Mouse (Mus musculus) heart, adult 9 months (tissue): ENCODE results near the gene Mettl27.
A peak's percentile ranks its signal among the peaks of the same experiment; 100 is the strongest.

Experiments
- DNase-seq, 2 experiments: peaks; one replicate each; pipeline ENCODE4 v3.0.0; 2022; ENCODE audit warnings: low spot score in 2 of 2

Gene Mettl27

GRCm38 (mm10) chr5:134932179-134932902 lies at the start of gene Mettl27:
Gene Mettl27 (plus strand): TSS chr5:134932368.
- peak; percentile 89 to 93 for DNase-seq

DNA sequence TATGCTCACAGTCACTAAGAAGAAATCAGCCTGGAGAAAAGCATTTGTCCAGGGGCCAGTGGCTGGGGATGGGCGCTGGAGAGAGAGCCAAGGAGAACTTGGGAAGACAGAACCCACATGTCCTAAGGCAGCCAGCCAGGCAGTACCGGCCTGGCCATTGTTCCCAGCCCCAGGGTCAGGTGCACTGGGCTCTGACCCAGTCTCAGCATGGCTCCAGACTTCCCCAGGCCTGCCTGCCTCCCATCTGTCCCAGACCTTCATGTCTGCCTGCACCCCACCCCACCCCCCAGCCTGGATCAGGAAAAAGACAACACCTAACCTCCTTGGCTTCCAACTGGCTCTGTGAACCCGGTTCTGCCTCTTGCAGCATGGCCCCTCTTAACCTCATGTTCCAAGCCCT lies 49.1 kb upstream of the Mettl27 start:
- DNase-seq = peak; percentile 51 to 62

- DNase-seq = peak; percentile 81 to 88
These were observed 44.5 kb upstream of the Mettl27 start for GRCm38 (mm10) chr5:134887447-134888335.

DNA sequence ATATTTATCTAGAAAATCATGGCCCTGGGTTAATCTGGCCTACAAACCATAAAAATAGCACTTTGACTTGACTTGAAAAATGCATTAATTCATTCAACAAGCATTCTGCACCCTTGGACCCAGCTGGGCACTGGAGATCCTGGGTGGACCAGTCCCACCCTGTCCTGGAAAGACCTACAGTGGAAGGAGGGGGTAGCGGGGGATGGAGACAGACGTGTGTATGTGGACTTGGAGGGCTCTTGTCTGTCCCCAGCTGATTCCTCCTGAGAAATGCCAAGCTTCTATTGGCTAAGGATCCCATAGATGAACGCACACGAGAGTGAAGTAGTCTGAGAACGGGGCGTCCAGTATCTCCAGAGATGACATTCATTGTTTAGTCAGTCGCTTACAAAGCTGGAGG lies 43.7 kb upstream of the Mettl27 start:
- DNase-seq = no peak

GRCm38 (mm10) chr5:134890601-134891054 lies 41.5 kb upstream of the Mettl27 start:
- peak in 1 of 2 experiments; percentile 39 for DNase-seq

GRCm38 (mm10) chr5:134891552-134891951 lies 40.6 kb upstream of the Mettl27 start:
- peak; percentile 50 to 73 for DNase-seq

DNA sequence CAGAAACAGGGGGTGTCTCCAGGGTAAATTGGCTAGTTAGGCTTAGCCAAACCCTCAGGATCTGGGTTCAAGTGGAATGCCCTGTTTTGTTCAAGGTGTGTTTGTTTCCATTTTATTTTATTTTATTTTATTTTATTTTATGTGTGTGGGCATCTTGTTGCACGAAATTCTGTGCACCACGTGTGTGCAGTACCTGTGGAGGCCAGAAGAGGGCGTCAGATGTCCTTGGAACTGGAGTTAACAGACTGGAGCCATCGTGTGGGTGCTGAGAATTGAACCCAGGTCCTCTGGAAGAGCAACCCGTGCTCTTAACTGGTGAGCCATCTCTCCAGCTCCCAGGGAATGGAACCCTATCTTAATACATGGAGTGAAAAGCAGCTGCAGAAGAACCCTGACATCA lies 39.5 kb upstream of the Mettl27 start:
- DNase-seq = no peak

GRCm38 (mm10) chr5:134895291-134895690 lies 36.9 kb upstream of the Mettl27 start:
- DNase-seq = peak; percentile 68 to 71

DNA sequence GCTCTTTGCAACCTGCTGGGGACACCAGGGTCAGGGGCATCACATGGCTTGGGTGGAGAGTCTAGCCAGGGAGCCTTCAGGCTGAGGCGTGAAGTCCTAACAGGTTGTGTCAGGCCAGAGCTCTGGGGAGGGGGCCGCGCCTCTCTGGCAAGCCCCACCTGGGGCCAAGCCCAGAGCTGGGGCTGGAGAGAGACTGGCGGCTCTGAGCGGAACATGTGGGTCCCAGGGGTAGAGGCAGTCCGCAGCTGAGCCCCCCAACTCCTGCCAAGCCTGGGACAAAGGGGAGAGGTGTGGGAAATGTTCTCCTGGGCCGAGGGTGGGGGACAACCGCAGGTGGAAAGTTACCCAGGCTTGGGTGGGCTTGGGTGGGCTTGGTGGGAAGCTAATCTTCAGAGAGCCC lies 35.2 kb upstream of the Mettl27 start:
- DNase-seq = no peak

- DNase-seq = no peak
These were observed 34.6 kb upstream of the Mettl27 start for GRCm38 (mm10) chr5:134897596-134897995.

DNA sequence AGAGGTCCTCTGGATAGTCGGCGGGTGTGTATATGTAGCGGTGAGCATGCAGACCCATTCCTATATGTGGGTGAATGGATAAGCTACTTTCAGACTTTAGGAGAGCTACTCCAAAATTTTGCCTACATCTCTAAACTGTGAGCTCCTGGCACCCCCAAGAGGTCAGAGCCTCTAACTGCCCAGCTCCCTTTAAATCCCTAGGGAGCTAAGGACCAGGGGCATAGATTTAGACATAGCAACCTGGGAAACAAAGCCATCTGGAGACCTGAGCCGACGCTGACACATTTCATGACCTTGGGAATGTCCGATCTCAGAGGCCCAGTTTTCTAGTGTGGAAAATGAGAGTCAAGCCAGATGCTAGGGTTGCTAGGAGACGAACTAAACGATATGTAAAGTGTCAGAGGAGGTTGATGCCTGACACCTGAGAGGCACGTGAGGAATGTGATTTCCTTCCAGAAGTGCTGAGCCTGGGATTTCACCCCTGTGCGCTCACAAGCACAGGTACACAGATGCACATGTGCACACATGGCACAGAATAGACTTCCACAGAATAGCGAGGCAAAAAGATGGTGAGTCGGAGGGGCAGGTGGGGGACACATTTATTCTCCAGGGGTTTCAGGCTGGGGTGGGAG lies 31.0 kb upstream of the Mettl27 start:
- DNase-seq = peak; percentile 49 to 64

- no peak for DNase-seq
These were observed 30.5 kb upstream of the Mettl27 start for GRCm38 (mm10) chr5:134901644-134902027.

- no peak for DNase-seq
These were observed 25.5 kb upstream of the Mettl27 start, which contains the start of gene Tmem270 for GRCm38 (mm10) chr5:134906633-134907032. Gene Tmem270 (minus strand): TSS chr5:134906733.

DNA sequence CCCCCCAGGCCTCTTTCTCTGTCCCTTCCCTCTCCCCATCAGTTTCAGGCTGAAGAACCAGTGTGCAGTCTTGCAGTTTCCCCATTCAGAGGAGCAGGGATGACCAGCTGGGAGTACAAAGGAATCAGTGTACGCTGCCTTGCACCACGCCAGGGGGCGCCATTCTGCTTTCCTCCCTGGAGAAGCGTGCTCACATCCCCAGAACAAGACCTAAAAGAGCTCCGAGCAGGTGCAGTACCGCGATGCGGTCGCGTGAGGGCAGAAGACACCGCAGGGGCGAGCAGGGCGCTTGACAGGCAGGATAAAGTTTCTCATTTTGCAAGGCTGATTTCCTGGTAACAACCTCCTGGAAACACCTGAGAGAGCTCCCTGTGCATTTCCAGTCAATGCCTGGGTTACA lies 25.0 kb upstream of the Mettl27 start:
- DNase-seq = peak; percentile 71 to 80

GRCm38 (mm10) chr5:134911901-134912300 lies 20.3 kb upstream of the Mettl27 start:
- no peak for DNase-seq

- DNase-seq = no peak
These were observed 18.8 kb upstream of the Mettl27 start for GRCm38 (mm10) chr5:134913352-134913751.

- no peak for DNase-seq
These were observed 18.4 kb upstream of the Mettl27 start for GRCm38 (mm10) chr5:134913753-134914152.

- DNase-seq = no peak
These were observed 17.7 kb upstream of the Mettl27 start for GRCm38 (mm10) chr5:134914510-134914909.

DNA sequence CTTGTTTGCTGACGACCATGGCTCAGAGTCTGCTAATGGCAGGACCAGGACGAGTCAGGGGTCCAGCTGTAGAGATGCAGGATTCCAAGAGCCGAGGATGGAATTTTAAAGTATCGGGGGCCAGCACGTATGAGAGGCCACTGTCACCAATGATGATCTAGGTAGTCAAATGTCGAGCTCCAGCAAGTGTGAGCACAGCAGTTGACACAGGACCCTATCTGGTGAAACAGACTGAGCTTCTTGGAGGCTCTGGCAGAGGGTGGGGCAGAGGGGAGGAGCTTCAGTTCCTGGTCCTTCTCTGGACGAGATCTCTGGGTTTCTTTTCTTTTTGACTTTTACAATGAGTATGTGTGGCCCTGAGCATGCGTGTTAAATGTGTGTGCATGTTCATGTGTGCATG lies 16.9 kb upstream of the Mettl27 start, which contains the start of gene Cldn13:
Gene Cldn13, minus strand, starts transcription at position 216 of the 400 bp plus-strand sequence.
- no peak for DNase-seq

GRCm38 (mm10) chr5:134918071-134918832 lies 13.9 kb upstream of the Mettl27 start:
- peak in 1 of 2 experiments; percentile 18 for DNase-seq

- DNase-seq = no peak
These were observed 13.1 kb upstream of the Mettl27 start for GRCm38 (mm10) chr5:134919097-134919496.
